Mouse (Mus musculus): ENCODE results near the gene Adap2. TPM values are rescaled to one million over a fixed set of nuclear protein-coding genes. Genes with fewer than 3 reads are reported as not detected.

Gene Adap2
- total RNA-seq, 2 experiments from 2014 or later = 4.7 to 7.2 TPM

GRCm38 (mm10) chr11:80193827-80194226, 39.9 kb downstream of the Adap2 start:
- DNase-seq (ENCODE audit: low spot score in 2 of 2) = no peak

DNA sequence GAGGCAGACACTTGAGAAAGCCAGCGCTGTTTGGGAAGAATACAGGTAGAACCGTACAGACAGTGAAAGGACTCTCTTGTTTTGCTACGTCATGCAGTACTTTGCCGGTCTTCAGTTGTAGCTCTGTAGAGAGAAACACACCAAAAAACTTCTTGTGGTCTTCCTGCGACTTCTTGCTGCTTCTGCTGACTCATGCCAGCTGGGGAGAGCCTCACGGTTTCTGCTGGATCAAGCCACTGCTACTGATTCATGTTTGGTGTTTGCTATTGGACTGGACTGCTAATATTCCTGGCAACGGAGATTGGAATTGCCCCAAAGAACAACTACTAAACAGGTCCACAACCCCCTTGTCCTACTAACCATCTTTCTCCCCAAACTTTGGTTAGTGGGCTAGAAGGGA, 42.4 kb downstream of the Adap2 start:
- DNase-seq (ENCODE audit: low spot score in 2 of 2) = no peak

DNA sequence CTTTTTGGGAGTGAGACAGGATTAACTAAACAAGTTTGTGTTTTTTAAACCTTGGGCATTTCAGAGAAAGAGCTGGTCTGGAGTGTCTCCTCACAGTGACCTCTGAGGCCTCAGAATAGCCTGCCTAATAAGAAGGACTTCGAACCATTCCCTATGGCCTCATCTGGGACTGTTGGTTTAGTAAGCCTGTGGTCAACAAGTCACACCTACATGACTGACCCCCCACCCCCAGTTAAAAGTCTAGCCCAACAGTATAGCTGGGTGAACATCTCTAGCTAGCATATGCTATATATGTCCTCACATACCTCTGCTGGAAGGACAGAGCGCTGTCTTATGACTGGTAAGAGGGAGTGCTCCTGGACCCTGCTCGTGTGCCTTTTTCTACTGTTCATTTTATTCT, 45.4 kb downstream of the Adap2 start:
- no peak for DNase-seq (ENCODE audit: low spot score in 2 of 2)

- DNase-seq (ENCODE audit: low spot score in 2 of 2) = no peak
Observed at GRCm38 (mm10) chr11:80199773-80200172, 45.9 kb downstream of the Adap2 start.

DNA sequence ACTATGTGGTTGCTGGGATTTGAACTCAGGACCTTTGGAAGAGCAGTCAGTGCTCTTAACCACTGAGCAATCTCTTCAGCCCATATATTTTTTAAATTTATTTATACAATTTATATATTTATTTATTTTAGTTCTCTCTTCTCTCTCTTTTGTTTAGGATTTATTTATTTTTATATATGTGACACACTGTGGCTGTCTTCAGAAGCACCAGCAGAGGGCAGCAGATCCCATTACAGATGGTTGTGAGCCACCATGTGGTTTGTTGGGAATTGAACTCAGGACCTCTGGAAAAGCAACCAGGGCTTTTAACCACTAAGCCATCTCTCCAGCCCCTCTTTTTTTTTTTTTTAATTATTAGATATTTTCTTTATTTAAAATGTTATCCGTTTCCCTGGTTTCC, 46.4 kb downstream of the Adap2 start:
- no peak for DNase-seq (ENCODE audit: low spot score in 2 of 2)

DNA sequence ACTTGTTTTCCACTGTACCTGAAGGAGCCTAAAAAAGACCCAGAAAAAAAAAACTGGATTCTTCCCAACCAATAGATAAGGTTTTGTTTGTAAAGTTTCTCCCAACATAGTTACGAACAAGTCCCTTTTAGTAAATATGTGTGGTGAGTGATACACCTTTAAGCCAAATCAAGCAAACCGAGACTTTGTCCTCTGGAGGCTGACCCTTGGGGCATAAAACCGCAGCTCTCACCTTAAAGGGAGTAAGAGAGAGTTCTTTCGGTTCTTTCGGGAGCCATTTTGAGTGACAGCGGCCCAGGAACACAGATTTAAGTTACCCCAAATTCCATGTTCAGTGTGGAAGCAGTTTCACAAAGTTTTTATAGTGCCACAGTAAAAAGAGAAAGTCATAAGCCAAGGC, 48.4 kb downstream of the Adap2 start:
- DNase-seq (ENCODE audit: low spot score in 2 of 2) = no peak

- DNase-seq (ENCODE audit: low spot score in 2 of 2) = no peak
Observed at GRCm38 (mm10) chr11:80204037-80204436, 50.1 kb downstream of the Adap2 start.

- DNase-seq (ENCODE audit: low spot score in 2 of 2) = no peak
Observed at GRCm38 (mm10) chr11:80204941-80205340, 51.0 kb downstream of the Adap2 start.

- DNase-seq (ENCODE audit: low spot score in 2 of 2) = no peak
Observed at GRCm38 (mm10) chr11:80208465-80208859, 54.6 kb downstream of the Adap2 start.

- peak; percentile 97 to 99 for DNase-seq (ENCODE audit: low spot score in 2 of 2)
Observed at GRCm38 (mm10) chr11:80208860-80209800, 55.2 kb downstream of the Adap2 start, which contains the start of gene Rhot1. Gene Rhot1, plus strand, starts transcription at chr11:80209019.

DNA sequence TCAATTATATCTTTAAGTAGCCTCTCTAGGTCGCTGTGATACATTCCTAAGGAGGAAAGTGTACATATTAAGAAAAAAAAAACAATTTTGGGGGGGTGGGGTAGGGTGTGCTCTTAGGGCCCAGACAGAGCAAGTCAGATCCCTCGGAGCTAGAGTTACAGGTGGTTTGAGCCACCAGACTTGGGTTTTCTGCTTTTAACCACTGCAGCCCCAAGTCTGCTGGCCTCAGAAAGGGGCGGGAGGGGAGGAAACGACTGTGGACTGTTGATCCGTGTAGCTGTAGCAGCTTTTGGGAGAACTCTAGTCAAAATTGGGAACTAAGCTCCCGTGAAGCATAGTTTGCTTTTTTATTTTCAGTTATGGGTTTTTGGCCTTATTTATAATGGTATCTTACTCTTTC, 56.4 kb downstream of the Adap2 start:
- no peak for DNase-seq (ENCODE audit: low spot score in 2 of 2)

DNA sequence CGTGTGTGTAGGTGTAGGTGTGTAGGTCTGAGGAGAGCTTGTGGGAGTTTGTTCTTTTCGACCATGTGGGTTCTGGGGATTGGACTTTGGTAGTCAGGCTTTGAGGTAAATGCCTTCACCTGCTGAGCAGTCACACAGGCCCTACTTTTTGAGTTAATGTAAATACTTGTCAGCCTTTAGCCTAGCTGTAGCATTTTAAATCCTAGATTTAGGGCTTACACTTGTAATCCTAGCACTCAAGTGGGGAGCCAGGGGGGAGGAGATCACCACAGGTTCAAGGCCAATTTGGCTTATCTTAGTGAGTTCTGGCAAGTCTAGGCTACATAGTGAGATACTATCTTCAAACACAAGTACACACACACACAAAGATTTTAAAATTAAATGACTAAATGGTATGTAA, 58.4 kb downstream of the Adap2 start:
- no peak for DNase-seq (ENCODE audit: low spot score in 2 of 2)

DNA sequence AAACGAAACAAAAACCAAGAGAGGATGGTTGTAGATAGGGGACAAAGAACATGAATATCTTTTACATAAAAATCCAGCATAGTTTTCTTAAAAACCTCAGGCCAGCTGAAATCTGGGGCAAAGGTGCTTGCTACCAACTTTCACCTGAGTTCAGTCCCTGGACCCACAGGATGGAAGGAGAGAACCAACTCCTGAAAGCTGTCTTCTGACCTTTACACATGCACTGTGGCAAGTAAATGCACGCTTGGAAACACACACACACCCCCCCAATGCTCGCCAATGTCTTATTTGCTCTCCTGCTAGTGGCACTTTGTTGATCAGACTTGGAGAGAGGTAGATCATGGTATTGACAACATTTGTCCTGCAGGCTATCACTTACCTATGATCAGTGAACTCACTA, 61.4 kb downstream of the Adap2 start:
- no peak for DNase-seq (ENCODE audit: low spot score in 2 of 2)

- peak in 1 of 2 experiments; percentile 12 for DNase-seq (ENCODE audit: low spot score in 2 of 2)
Observed at GRCm38 (mm10) chr11:80218657-80219293, 64.9 kb downstream of the Adap2 start.

Other genes starting within 250 kb of the Adap2 start
- 10 to 100 TPM; 26.1 to 26.6 TPM for gene Utp6, start 191.7 kb upstream of the Adap2 start, total RNA-seq (2021)
- gene Suz12, start 161.0 kb upstream of the Adap2 start, total RNA-seq (2021) = 10 to 100 TPM; 34.3 to 37.7 TPM
- gene Crlf3, start 73.1 kb upstream of the Adap2 start, total RNA-seq (2021) = 10 to 100 TPM; 12.1 to 15.0 TPM
- 1 to 10 TPM; 2.7 to 3.0 TPM for gene Atad5, start 64.7 kb upstream of the Adap2 start, total RNA-seq (2021)
- 1 to 10 TPM; 6.9 to 7.2 TPM for gene Tefm, start 11.9 kb upstream of the Adap2 start, total RNA-seq (2021)
- gene Rnf135, start 29.7 kb downstream of the Adap2 start, total RNA-seq (2021) = 1 to 10 TPM; 3.9 to 4.1 TPM
- gene Rhot1, start 54.9 kb downstream of the Adap2 start, total RNA-seq (2021) = 10 to 100 TPM; 72.1 to 73.3 TPM
- 10 to 100 TPM; 22.3 to 24.5 TPM for gene Rhbdl3, start 146.8 kb downstream of the Adap2 start, total RNA-seq (2021)
- gene 5730455P16Rik, start 223.9 kb downstream of the Adap2 start, total RNA-seq (2021) = 10 to 100 TPM; 49.5 to 53.9 TPM
- gene Zfp207, start 229.2 kb downstream of the Adap2 start, total RNA-seq (2021) = 100 to 1,000 TPM; 121 to 123 TPM